Mouse (Mus musculus): ENCODE data around the gene Sugp2. TPM values are rescaled to one million over a fixed set of nuclear protein-coding genes. Genes with fewer than 3 reads are reported as not detected.

The Sugp2 gene
- total RNA-seq, 2 experiments from 2014 or later = 38.9 to 41.5 TPM

GRCm38 (mm10) chr8:70317872-70318271, 83.8 kb downstream of the Sugp2 start:
- no peak for DNase-seq (ENCODE audit: low spot score)
- intact Hi-C loops (cut with DNase I) = no loop called here

DNA sequence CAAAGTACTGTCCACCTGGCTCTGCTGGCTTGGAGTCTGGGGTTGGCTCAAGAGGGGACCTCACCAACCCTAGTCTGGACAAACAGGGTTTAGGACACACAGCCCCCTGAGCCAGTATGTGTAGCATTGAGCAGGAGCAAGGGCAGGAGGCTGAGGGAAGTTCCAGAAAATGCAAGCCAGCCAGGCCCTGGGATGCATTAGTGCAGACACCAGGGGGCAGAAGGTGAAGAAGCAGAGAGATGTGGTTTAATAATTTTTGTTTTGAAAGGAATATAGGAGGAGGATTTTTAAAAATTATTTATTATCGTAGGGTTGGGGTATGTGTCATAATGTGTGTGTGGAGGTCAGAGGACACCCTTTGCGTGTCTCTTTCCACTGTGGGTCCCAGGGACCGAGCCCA, 89.7 kb downstream of the Sugp2 start:
- no peak for DNase-seq (ENCODE audit: low spot score)
- intact Hi-C loops (cut with DNase I) = no loop called here

DNA sequence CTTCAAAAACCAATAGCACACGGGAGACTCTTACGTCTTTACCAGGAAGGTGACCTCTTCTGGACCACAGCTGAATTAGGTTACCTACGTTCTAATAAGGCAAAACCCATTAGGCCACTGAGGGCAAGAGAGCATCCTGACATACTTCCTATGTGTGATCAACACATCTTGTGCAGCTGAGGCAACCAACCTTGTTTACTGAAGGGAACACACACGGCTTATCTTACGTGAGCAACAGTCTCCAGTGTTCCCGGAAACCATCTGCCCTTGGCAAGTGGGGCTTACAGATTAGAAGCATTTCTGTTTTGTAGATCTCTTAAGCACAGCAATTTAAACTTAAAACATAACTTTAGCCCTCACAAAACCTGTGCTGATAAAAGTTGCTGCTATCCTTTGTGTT, 93.5 kb downstream of the Sugp2 start:
- DNase-seq (ENCODE audit: low spot score) = no peak
- intact Hi-C loops (cut with DNase I) = no loop called here

- no peak for DNase-seq (ENCODE audit: low spot score)
- intact Hi-C loops (cut with DNase I) = no loop called here
These were observed 95.3 kb downstream of the Sugp2 start, which contains the start of gene Gdf1 for GRCm38 (mm10) chr8:70329124-70329834. TSS of gene Gdf1 (plus strand) at chr8:70329817.

Other genes starting within 250 kb of the Sugp2 start
- 10 to 100 TPM; 34.3 to 35.6 TPM for gene Gatad2a, start 237.8 kb upstream of the Sugp2 start, total RNA-seq (2021)
- 10 to 100 TPM; 34.7 to 35.5 TPM for gene Mau2, start 191.5 kb upstream of the Sugp2 start, total RNA-seq (2021)
- 10 to 100 TPM; 17.2 to 18.4 TPM for gene Sugp1, start 191.4 kb upstream of the Sugp2 start, total RNA-seq (2021)
- gene Tm6sf2, start 161.3 kb upstream of the Sugp2 start, total RNA-seq (2021) = 1 to 10 TPM; 1.1 to 1.3 TPM
- gene Hapln4, start 150.8 kb upstream of the Sugp2 start, total RNA-seq (2021) = not detected
- under 1 TPM in 1 of 2 experiments, not detected in 1; 0.03 TPM for gene Ncan, start 113.4 kb upstream of the Sugp2 start, total RNA-seq (2021)
- 1 to 10 TPM; 5.4 to 7.6 TPM for gene Nr2c2ap, start 102.9 kb upstream of the Sugp2 start, total RNA-seq (2021)
- gene Rfxank, start 95.1 kb upstream of the Sugp2 start, total RNA-seq (2021) = 10 to 100 TPM; 20.9 to 21.5 TPM
- gene Borcs8, start 94.7 kb upstream of the Sugp2 start, total RNA-seq (2021) = 10 to 100 TPM; 21.2 to 25.5 TPM
- under 1 TPM in 1 of 2 experiments, not detected in 1; 0.31 TPM for gene Mef2b, start 94.5 kb upstream of the Sugp2 start, total RNA-seq (2021)
- 10 to 100 TPM; 93.0 to 98.1 TPM for gene Tmem161a, start 61.9 kb upstream of the Sugp2 start, total RNA-seq (2021)
- 10 to 100 TPM; 48.1 to 48.4 TPM for gene Slc25a42, start 21.9 kb upstream of the Sugp2 start, total RNA-seq (2021)
- gene Armc6, start 240 bp downstream of the Sugp2 start, total RNA-seq (2021) = 1 to 10 TPM; 7.6 to 8.0 TPM
- 10 to 100 TPM; 12.0 to 12.3 TPM for gene Homer3, start 48.6 kb downstream of the Sugp2 start, total RNA-seq (2021)
- 10 to 100 TPM; 24.7 to 33.8 TPM for gene Ddx49, start 68.3 kb downstream of the Sugp2 start, total RNA-seq (2021)
- gene Cope, start 68.3 kb downstream of the Sugp2 start, total RNA-seq (2021) = 100 to 1,000 TPM; 145 to 159 TPM
- under 1 TPM; 0.31 to 0.39 TPM for gene Cers1, start 81.5 kb downstream of the Sugp2 start, total RNA-seq (2021)
- gene Gdf1, start 95.6 kb downstream of the Sugp2 start, total RNA-seq (2021) = under 1 TPM in 1 of 2 experiments, not detected in 1; 0.21 TPM
- 10 to 100 TPM; 43.2 to 46.3 TPM for gene Upf1, start 119.1 kb downstream of the Sugp2 start, total RNA-seq (2021)
- gene Comp, start 139.3 kb downstream of the Sugp2 start, total RNA-seq (2021) = 1 to 10 TPM; 6.1 to 7.0 TPM
- gene Crtc1, start 205.4 kb downstream of the Sugp2 start, total RNA-seq (2021) = 10 to 100 TPM; 10.3 to 10.6 TPM
- gene Klhl26, start 242.7 kb downstream of the Sugp2 start, total RNA-seq (2021) = 1 to 10 TPM; 7.6 to 7.7 TPM

Data from heart, postnatal 25 days (tissue).